Mouse (Mus musculus): ENCODE measurements around the gene Rgp1. TPM values are rescaled to one million over a fixed set of nuclear protein-coding genes. Genes with fewer than 3 reads are reported as not detected.

The Rgp1 gene
- polyA plus RNA-seq, 1 experiment from 2014 or later = 21.1 TPM

GRCm38 (mm10) chr4:43604751-43605685, 26.5 kb downstream of the Rgp1 start:
- Histone ChIP-seq H3K9ac (replicated peaks; ENCODE audit: low read length) (no peak overlapping the region), H3K4me2 (ENCODE audit: low read depth, low read length) (no peak overlapping the region), H3K4me1 (ENCODE audit: control insufficient read depth, insufficient read depth, low read length) (no peaks in the 10 kb centered on the region), H3K9me3 (replicated peaks; ENCODE audit: control insufficient read depth, low read length) (no peaks in the 10 kb centered on the region), H3K27ac (replicated peaks; ENCODE audit: low read depth, low read length) (no peak overlapping the region), H3K36me3 (replicated peaks; ENCODE audit: control insufficient read depth, insufficient read depth, low read depth, low read length) (no peaks in the 10 kb centered on the region), H3K4me3 (ENCODE audit: low read depth, low read length) (no peak overlapping the region), H3K27me3 (ENCODE audit: control insufficient read depth, insufficient read depth, low read length) (no peaks in the 10 kb centered on the region)
- DNase-seq (ENCODE audit: low spot score) (no peak), ATAC-seq (replicated peaks; ENCODE audit: insufficient number of reproducible peaks, low FRiP score, low TSS enrichment, low read depth) (no peak)
- WGBS = 80% methylated on average over 9 of the region's 9 CpGs

- Histone ChIP-seq H3K27me3 (ENCODE audit: control insufficient read depth, insufficient read depth, low read length) (no peaks in the 10 kb centered on the region), H3K27ac (replicated peaks; ENCODE audit: low read depth, low read length) (no peak overlapping the region), H3K9ac (replicated peaks; ENCODE audit: low read length) (no peak overlapping the region), H3K9me3 (replicated peaks; ENCODE audit: control insufficient read depth, low read length) (no peaks in the 10 kb centered on the region), H3K4me2 (ENCODE audit: low read depth, low read length) (no peak overlapping the region), H3K4me1 (ENCODE audit: control insufficient read depth, insufficient read depth, low read length) (no peaks in the 10 kb centered on the region), H3K36me3 (replicated peaks; ENCODE audit: control insufficient read depth, insufficient read depth, low read depth, low read length) (no peaks in the 10 kb centered on the region), H3K4me3 (ENCODE audit: low read depth, low read length) (no peak overlapping the region)
- ATAC-seq (replicated peaks; ENCODE audit: insufficient number of reproducible peaks, low FRiP score, low TSS enrichment, low read depth) = no peak
- WGBS = 72% methylated on average over 10 of the region's 10 CpGs
- no peak for DNase-seq (ENCODE audit: low spot score)
Observed at GRCm38 (mm10) chr4:43612534-43612933, 34.0 kb downstream of the Rgp1 start.

- H3K4me3 ChIP-seq (ENCODE audit: low read depth, low read length) = no peak overlapping the region
- 65% methylated on average over 3 of the region's 3 CpGs for WGBS
- DNase-seq (ENCODE audit: low spot score) = no peak
Observed at GRCm38 (mm10) chr4:43613060-43613730, 34.7 kb downstream of the Rgp1 start.

GRCm38 (mm10) chr4:43620146-43620778, 41.7 kb downstream of the Rgp1 start:
- Histone ChIP-seq H3K4me3 (ENCODE audit: low read depth, low read length) (no peak overlapping the region), H3K4me2 (ENCODE audit: low read depth, low read length) (no peak overlapping the region), H3K4me1 (ENCODE audit: control insufficient read depth, insufficient read depth, low read length) (no peaks in the 10 kb centered on the region), H3K27me3 (ENCODE audit: control insufficient read depth, insufficient read depth, low read length) (no peaks in the 10 kb centered on the region), H3K36me3 (replicated peaks; ENCODE audit: control insufficient read depth, insufficient read depth, low read depth, low read length) (no peaks in the 10 kb centered on the region), H3K9ac (replicated peaks; ENCODE audit: low read length) (no peak overlapping the region), H3K27ac (replicated peaks; ENCODE audit: low read depth, low read length) (no peak overlapping the region), H3K9me3 (replicated peaks; ENCODE audit: control insufficient read depth, low read length) (no peaks in the 10 kb centered on the region)
- DNase-seq (ENCODE audit: low spot score) (no peak), ATAC-seq (replicated peaks; ENCODE audit: insufficient number of reproducible peaks, low FRiP score, low TSS enrichment, low read depth) (no peak)
- WGBS = 80% methylated on average over 4 of the region's 4 CpGs

More at GRCm38 (mm10) chr4:43613060-43613730, 34.7 kb downstream of the Rgp1 start:
- Histone ChIP-seq H3K4me2 (ENCODE audit: low read depth, low read length) (no peak overlapping the region), H3K27ac (replicated peaks; ENCODE audit: low read depth, low read length) (no peak overlapping the region), H3K9ac (replicated peaks; ENCODE audit: low read length) (no peak overlapping the region), H3K4me1 (ENCODE audit: control insufficient read depth, insufficient read depth, low read length) (no peaks in the 10 kb centered on the region), H3K36me3 (replicated peaks; ENCODE audit: control insufficient read depth, insufficient read depth, low read depth, low read length) (no peaks in the 10 kb centered on the region), H3K9me3 (replicated peaks; ENCODE audit: control insufficient read depth, low read length) (no peaks in the 10 kb centered on the region), H3K27me3 (ENCODE audit: control insufficient read depth, insufficient read depth, low read length) (no peaks in the 10 kb centered on the region)
- ATAC-seq (replicated peaks; ENCODE audit: insufficient number of reproducible peaks, low FRiP score, low TSS enrichment, low read depth) = no peak

- no peak for ATAC-seq (replicated peaks; ENCODE audit: insufficient number of reproducible peaks, low FRiP score, low TSS enrichment, low read depth)
- Histone ChIP-seq H3K9me3 (replicated peaks; ENCODE audit: control insufficient read depth, low read length) (no peaks in the 10 kb centered on the region), H3K27ac (replicated peaks; ENCODE audit: low read depth, low read length) (no peak overlapping the region), H3K4me3 (ENCODE audit: low read depth, low read length) (no peak overlapping the region), H3K4me1 (ENCODE audit: control insufficient read depth, insufficient read depth, low read length) (peaks cover 9% of the 10 kb centered on the region; the same call in 1 of the 2 replicates), H3K36me3 (replicated peaks; ENCODE audit: control insufficient read depth, insufficient read depth, low read depth, low read length) (no peaks in the 10 kb centered on the region), H3K4me2 (ENCODE audit: low read depth, low read length) (no peak overlapping the region), H3K27me3 (ENCODE audit: control insufficient read depth, insufficient read depth, low read length) (no peaks in the 10 kb centered on the region; the same call in 1 of the 2 replicates), H3K9ac (replicated peaks; ENCODE audit: low read length) (no peak overlapping the region)
- DNase-seq (ENCODE audit: low spot score) = peak; percentile 30
- WGBS = 39% methylated on average over 20 of the region's 20 CpGs
Observed at GRCm38 (mm10) chr4:43629106-43629817, 50.7 kb downstream of the Rgp1 start.

- H3K36me3 ChIP-seq (replicated peaks; ENCODE audit: control insufficient read depth, insufficient read depth, low read depth, low read length) = no peaks in the 10 kb centered on the region
- H3K4me1 ChIP-seq (ENCODE audit: control insufficient read depth, insufficient read depth, low read length) = peaks cover 9% of the 10 kb centered on the region; the same call in 1 of the 2 replicates
- no peaks in the 10 kb centered on the region; the same call in 1 of the 2 replicates for H3K27me3 ChIP-seq (ENCODE audit: control insufficient read depth, insufficient read depth, low read length)
- no peak overlapping the region for H3K4me2 ChIP-seq (ENCODE audit: low read depth, low read length)
- H3K9ac ChIP-seq (replicated peaks; ENCODE audit: low read length) = no peak overlapping the region
- H3K9me3 ChIP-seq (replicated peaks; ENCODE audit: control insufficient read depth, low read length) = no peaks in the 10 kb centered on the region
- no peak overlapping the region for H3K27ac ChIP-seq (replicated peaks; ENCODE audit: low read depth, low read length)
- 2% methylated on average over 5 of the region's 5 CpGs for WGBS
- H3K4me3 ChIP-seq (ENCODE audit: low read depth, low read length) = no peak overlapping the region
- ATAC-seq (replicated peaks; ENCODE audit: insufficient number of reproducible peaks, low FRiP score, low TSS enrichment, low read depth) (peak; percentile 32; the same call in 1 of the 2 replicates), DNase-seq (ENCODE audit: low spot score) (peak; percentile 91)
Observed at GRCm38 (mm10) chr4:43630030-43630581, 51.6 kb downstream of the Rgp1 start.

- H3K9ac ChIP-seq (replicated peaks; ENCODE audit: low read length) = peak overlapping the region; percentile 92
- H3K36me3 ChIP-seq (replicated peaks; ENCODE audit: control insufficient read depth, insufficient read depth, low read depth, low read length) = no peaks in the 10 kb centered on the region
- WGBS = 20% methylated on average over 5 of the region's 5 CpGs
- H3K9me3 ChIP-seq (replicated peaks; ENCODE audit: control insufficient read depth, low read length) = no peaks in the 10 kb centered on the region
- H3K4me3 ChIP-seq (ENCODE audit: low read depth, low read length) = peak overlapping the region; percentile 69
- peaks cover 9% of the 10 kb centered on the region; the same call in 1 of the 2 replicates for H3K4me1 ChIP-seq (ENCODE audit: control insufficient read depth, insufficient read depth, low read length)
- DNase-seq (ENCODE audit: low spot score) (no peak), ATAC-seq (replicated peaks; ENCODE audit: insufficient number of reproducible peaks, low FRiP score, low TSS enrichment, low read depth) (no peak)
- H3K4me2 ChIP-seq (ENCODE audit: low read depth, low read length) = peak overlapping the region; percentile 97
- H3K27ac ChIP-seq (replicated peaks; ENCODE audit: low read depth, low read length) = peak overlapping the region; percentile 59; the same call in 1 of the 2 replicates
- no peaks in the 10 kb centered on the region; the same call in 1 of the 2 replicates for H3K27me3 ChIP-seq (ENCODE audit: control insufficient read depth, insufficient read depth, low read length)
Observed at GRCm38 (mm10) chr4:43630671-43631045, 52.1 kb downstream of the Rgp1 start.

Data from embryonic facial prominence, embryonic 11.5 days (tissue).